Mouse (Mus musculus): Measurements from ENCODE around the gene Olfr855. TPM values are rescaled to one million over a fixed set of nuclear protein-coding genes. Genes with fewer than 3 reads are reported as not detected.

Gene Olfr855
- not detected in 2 replicates for polyA plus RNA-seq (2015; fragmentation: Nextera tagmentation; extraction: Ambion mirVana)

DNA sequence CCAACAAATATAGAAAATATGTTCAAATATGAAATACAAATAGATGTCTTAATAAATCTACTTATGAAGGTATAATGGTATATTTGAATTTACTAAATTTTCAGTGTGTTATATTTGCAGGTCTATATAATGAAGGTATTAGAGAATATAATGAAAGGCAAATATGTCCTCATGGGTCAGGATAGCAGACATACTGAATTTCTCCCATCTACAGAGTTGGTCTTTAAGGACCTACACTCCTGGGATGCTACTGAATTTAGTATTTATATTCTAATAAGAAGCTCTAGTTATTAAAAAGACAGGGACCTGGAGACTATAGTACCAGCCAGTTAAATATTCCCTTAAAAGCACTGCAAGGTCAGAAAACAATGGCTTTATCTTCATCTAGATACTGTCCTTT is at the start of gene Olfr855:
Gene Olfr855 (plus strand): TSS at position 301 of the 400 bp plus-strand sequence.
- ATAC-seq (replicated peaks; ENCODE audit: extremely low read depth, insufficient read depth, low FRiP score) = no peak
- no peak within 1 kb of the TSS for H3K4me3 ChIP-seq (ENCODE audit: low read length)
- no peak within 1 kb of the TSS for H3K9ac ChIP-seq (ENCODE audit: low read length)
- H3K36me3 ChIP-seq (ENCODE audit: control insufficient read depth, insufficient read depth) = no peaks in the 10 kb centered on the region
- no peaks in the 10 kb centered on the region for H3K9me3 ChIP-seq (replicated peaks; ENCODE audit: control insufficient read depth, low read length)
- H3K27ac ChIP-seq (ENCODE audit: low read length) = no peak within 1 kb of the TSS
- H3K4me1 ChIP-seq (ENCODE audit: control insufficient read depth, insufficient read depth, low read length) = no peaks in the 10 kb centered on the region
- H3K27me3 ChIP-seq (ENCODE audit: control insufficient read depth, insufficient read depth, low read length) = no peaks in the 10 kb centered on the region
- H3K4me2 ChIP-seq (ENCODE audit: low read depth, low read length) = no peak within 1 kb of the TSS

DNA sequence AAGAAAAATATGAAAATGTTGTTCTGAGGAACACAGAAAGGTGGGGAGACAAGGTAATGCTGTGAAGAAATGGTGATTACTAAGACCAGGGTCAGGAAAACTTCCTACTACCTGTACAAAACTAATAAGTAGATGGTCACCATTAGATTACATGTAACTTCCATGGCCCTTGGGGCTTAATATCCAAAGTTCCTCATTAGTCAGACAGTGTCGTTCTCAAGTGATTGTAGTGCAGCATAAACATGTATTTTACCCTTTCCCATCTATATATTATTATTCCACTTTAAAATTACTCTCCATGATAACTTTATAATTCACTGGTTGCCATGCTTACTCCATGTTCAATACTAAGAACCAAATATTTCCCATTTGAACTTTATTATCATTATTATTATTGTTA is 41.4 kb upstream of the Olfr855 start, which contains the start of gene Olfr853:
Gene Olfr853 (minus strand): TSS at position 101 of the 400 bp plus-strand sequence.
- H3K9ac ChIP-seq (ENCODE audit: low read length) = no peak within 1 kb of the TSS
- no peaks in the 10 kb centered on the region for H3K36me3 ChIP-seq (ENCODE audit: control insufficient read depth, insufficient read depth)
- H3K9me3 ChIP-seq (replicated peaks; ENCODE audit: control insufficient read depth, low read length) = peaks cover 6% of the 10 kb centered on the region
- H3K4me2 ChIP-seq (ENCODE audit: low read depth, low read length) = no peak within 1 kb of the TSS
- H3K27ac ChIP-seq (ENCODE audit: low read length) = no peak within 1 kb of the TSS
- WGBS = 55% methylated on average over 1 of the region's 1 CpGs
- no peak for ATAC-seq (replicated peaks; ENCODE audit: extremely low read depth, insufficient read depth, low FRiP score)
- no peaks in the 10 kb centered on the region for H3K27me3 ChIP-seq (ENCODE audit: control insufficient read depth, insufficient read depth, low read length)
- H3K4me1 ChIP-seq (ENCODE audit: control insufficient read depth, insufficient read depth, low read length) = no peaks in the 10 kb centered on the region
- no peak within 1 kb of the TSS for H3K4me3 ChIP-seq (ENCODE audit: low read length)

DNA sequence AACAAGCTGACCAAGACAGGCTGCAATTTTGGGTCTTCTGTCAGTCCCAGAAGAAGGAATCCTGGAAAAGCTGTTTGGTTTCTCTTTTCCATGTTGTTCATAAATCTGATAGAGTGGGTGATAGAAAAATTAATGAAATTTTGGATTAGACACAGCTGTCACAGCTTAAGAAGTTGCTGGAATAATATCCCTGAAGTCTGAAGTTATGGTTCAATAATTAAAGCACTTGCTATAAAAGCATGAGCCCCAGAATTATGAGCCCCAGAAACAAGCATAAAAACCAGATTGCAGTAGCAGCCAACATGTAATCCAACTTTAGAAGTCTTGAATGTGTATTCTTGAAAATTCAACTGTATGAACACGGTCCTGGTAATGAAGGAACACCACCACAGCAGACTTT is 15.1 kb upstream of the Olfr855 start, which contains the start of gene Olfr854:
Gene Olfr854 (minus strand): TSS at position 101 of the 400 bp plus-strand sequence.
- ATAC-seq (replicated peaks; ENCODE audit: extremely low read depth, insufficient read depth, low FRiP score) = no peak
- no peaks in the 10 kb centered on the region for H3K4me1 ChIP-seq (ENCODE audit: control insufficient read depth, insufficient read depth, low read length)
- WGBS = 52% methylated on average over 1 of the region's 1 CpGs
- no peaks in the 10 kb centered on the region for H3K9me3 ChIP-seq (replicated peaks; ENCODE audit: control insufficient read depth, low read length)
- no peak within 1 kb of the TSS for H3K4me3 ChIP-seq (ENCODE audit: low read length)
- no peak within 1 kb of the TSS for H3K27ac ChIP-seq (ENCODE audit: low read length)
- no peaks in the 10 kb centered on the region for H3K36me3 ChIP-seq (ENCODE audit: control insufficient read depth, insufficient read depth)
- no peak within 1 kb of the TSS for H3K9ac ChIP-seq (ENCODE audit: low read length)
- H3K27me3 ChIP-seq (ENCODE audit: control insufficient read depth, insufficient read depth, low read length) = no peaks in the 10 kb centered on the region
- H3K4me2 ChIP-seq (ENCODE audit: low read depth, low read length) = no peak within 1 kb of the TSS

DNA sequence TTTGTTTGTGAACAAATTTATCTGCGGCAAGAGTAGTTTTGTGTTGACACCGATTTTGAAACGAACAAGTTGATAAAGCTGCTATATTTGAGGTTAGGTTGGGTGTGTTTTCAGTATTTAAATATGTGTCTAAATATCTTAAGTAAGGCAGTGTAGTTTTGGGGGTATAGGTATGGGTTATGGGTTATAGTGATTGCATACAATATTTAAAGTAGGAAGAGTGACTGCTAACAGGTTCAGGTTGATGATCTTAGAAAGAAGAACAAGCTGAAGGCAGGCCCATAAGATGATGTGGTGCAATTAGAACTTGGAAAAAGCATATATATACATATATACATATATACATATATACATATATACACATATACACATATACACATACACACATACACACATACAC is 38.9 kb downstream of the Olfr855 start:
- Histone ChIP-seq H3K9me3 (replicated peaks; ENCODE audit: control insufficient read depth, low read length) (no peaks in the 10 kb centered on the region), H3K27me3 (ENCODE audit: control insufficient read depth, insufficient read depth, low read length) (no peaks in the 10 kb centered on the region), H3K4me1 (ENCODE audit: control insufficient read depth, insufficient read depth, low read length) (no peaks in the 10 kb centered on the region), H3K27ac (ENCODE audit: low read length) (no peak overlapping the region), H3K9ac (ENCODE audit: low read length) (no peak overlapping the region), H3K36me3 (ENCODE audit: control insufficient read depth, insufficient read depth) (peaks cover 6% of the 10 kb centered on the region; the same call in 1 of the 2 replicates), H3K4me2 (ENCODE audit: low read depth, low read length) (no peak overlapping the region), H3K4me3 (ENCODE audit: low read length) (no peak overlapping the region)
- WGBS = over 99% methylated on average over 3 of the region's 3 CpGs
- no peak for ATAC-seq (replicated peaks; ENCODE audit: extremely low read depth, insufficient read depth, low FRiP score)

DNA sequence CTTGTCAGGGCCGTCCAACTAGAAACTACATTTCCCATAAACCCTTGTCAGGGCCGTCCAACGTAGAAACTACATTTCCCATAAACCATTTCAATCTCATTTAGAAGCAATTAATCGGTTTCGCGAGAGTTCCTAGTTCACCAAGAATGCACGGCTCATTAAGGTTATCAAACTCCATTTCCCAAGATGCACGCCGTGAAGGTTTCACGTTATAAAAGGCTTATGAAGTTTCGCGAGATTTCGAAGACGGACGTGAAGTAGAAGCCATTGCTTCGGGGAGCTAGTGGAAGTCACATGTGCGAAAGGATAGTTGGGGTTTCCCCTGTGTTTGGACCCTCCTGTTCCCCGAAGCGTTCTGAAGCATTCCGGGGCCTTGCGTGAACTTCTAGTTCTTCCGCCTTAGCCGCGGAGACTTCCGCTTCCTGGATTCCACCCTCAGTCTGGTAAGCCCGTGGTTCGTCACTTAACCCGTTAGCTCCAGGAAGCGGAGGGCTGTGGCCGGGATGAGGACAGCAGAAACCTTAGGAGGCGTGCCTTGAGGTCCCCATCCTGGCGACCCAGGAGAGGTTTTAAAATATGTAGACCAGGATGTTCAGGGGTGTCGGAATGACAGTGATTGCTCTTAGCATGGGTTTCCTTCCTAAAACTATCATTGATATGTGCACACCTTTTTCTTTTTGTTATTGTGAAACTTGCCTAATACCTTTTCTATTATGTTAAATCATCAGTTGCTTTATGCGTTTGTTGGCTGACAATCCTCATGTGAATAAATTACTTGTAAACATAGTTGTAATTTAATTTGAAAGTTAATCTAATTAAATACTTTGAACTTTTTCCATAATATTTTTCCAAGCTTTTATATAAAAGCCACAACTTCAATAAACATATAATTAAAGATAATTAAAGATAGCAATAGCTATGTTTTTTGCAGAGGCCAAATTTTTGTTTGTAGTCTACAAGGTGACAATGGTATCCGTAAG is 39.7 kb downstream of the Olfr855 start, which contains the start of gene Zfp317:
Gene Zfp317 (plus strand): TSS at position 260 of the 980 bp plus-strand sequence.
- H3K4me3 ChIP-seq (ENCODE audit: low read length) = peak within 1 kb of the TSS; percentile 86
- H3K9me3 ChIP-seq (replicated peaks; ENCODE audit: control insufficient read depth, low read length) = no peaks in the 10 kb centered on the region
- peak within 1 kb of the TSS; percentile 87 for H3K9ac ChIP-seq (ENCODE audit: low read length)
- no peaks in the 10 kb centered on the region for H3K27me3 ChIP-seq (ENCODE audit: control insufficient read depth, insufficient read depth, low read length)
- peak within 1 kb of the TSS; percentile 61 for H3K4me2 ChIP-seq (ENCODE audit: low read depth, low read length)
- ATAC-seq (replicated peaks; ENCODE audit: extremely low read depth, insufficient read depth, low FRiP score) = peak; percentile 98
- 2% methylated on average over 35 of the region's 35 CpGs for WGBS
- H3K4me1 ChIP-seq (ENCODE audit: control insufficient read depth, insufficient read depth, low read length) = no peaks in the 10 kb centered on the region
- peaks cover 6% of the 10 kb centered on the region; the same call in 1 of the 2 replicates for H3K36me3 ChIP-seq (ENCODE audit: control insufficient read depth, insufficient read depth)
- H3K27ac ChIP-seq (ENCODE audit: low read length) = peak within 1 kb of the TSS; percentile 93

DNA sequence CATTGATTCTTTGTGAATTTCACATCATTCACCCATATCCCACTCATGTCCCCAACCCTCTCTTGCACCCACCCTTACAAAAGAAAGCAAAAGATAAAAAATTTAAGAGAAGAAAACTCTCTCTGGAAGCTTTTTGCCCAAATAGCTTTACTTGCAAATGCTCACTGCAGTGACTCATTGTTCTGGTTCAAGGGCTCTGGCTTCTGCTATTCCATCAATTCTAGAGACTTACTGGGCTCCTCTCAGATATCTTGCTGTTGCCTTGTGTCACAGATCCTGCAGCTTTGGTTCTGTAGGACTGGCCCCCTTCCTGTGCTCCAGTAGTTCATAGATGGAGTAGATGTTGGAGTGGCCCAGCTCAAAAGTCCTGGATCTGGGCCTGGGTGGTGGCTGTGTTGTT is 47.2 kb downstream of the Olfr855 start:
- ATAC-seq (replicated peaks; ENCODE audit: extremely low read depth, insufficient read depth, low FRiP score) = no peak
- no peaks in the 10 kb centered on the region for H3K9me3 ChIP-seq (replicated peaks; ENCODE audit: control insufficient read depth, low read length)

More for the DNA sequence above, 47.2 kb downstream of the Olfr855 start:
- Histone ChIP-seq H3K4me3 (ENCODE audit: low read length) (no peak overlapping the region), H3K27ac (ENCODE audit: low read length) (no peak overlapping the region), H3K36me3 (ENCODE audit: control insufficient read depth, insufficient read depth) (peaks cover 15% of the 10 kb centered on the region), H3K4me1 (ENCODE audit: control insufficient read depth, insufficient read depth, low read length) (no peaks in the 10 kb centered on the region), H3K9ac (ENCODE audit: low read length) (no peak overlapping the region), H3K4me2 (ENCODE audit: low read depth, low read length) (no peak overlapping the region), H3K27me3 (ENCODE audit: control insufficient read depth, insufficient read depth, low read length) (no peaks in the 10 kb centered on the region)

Other genes starting within 250 kb of the Olfr855 start
- gene Olfr845, start 246.2 kb upstream of the Olfr855 start, polyA plus RNA-seq (2015; fragmentation: Nextera tagmentation; extraction: Ambion mirVana) = not detected in 2 replicates
- gene Olfr846, start 218.6 kb upstream of the Olfr855 start, polyA plus RNA-seq (2015; fragmentation: Nextera tagmentation; extraction: Ambion mirVana) = not detected in 2 replicates
- gene Olfr847, start 203.9 kb upstream of the Olfr855 start, polyA plus RNA-seq (2015; fragmentation: Nextera tagmentation; extraction: Ambion mirVana) = not detected in 2 replicates
- not detected in 2 replicates for gene Olfr849, start 142.4 kb upstream of the Olfr855 start, polyA plus RNA-seq (2015; fragmentation: Nextera tagmentation; extraction: Ambion mirVana)
- not detected in 2 replicates for gene Olfr850, start 104.4 kb upstream of the Olfr855 start, polyA plus RNA-seq (2015; fragmentation: Nextera tagmentation; extraction: Ambion mirVana)
- not detected in 2 replicates for gene Olfr851, start 89.3 kb upstream of the Olfr855 start, polyA plus RNA-seq (2015; fragmentation: Nextera tagmentation; extraction: Ambion mirVana)
- not detected in 2 replicates for gene Olfr853, start 41.5 kb upstream of the Olfr855 start, polyA plus RNA-seq (2015; fragmentation: Nextera tagmentation; extraction: Ambion mirVana)
- gene Olfr854, start 15.2 kb upstream of the Olfr855 start, polyA plus RNA-seq (2015; fragmentation: Nextera tagmentation; extraction: Ambion mirVana) = not detected in 2 replicates
- gene Zfp317, start 39.5 kb downstream of the Olfr855 start, polyA plus RNA-seq (2015; fragmentation: Nextera tagmentation; extraction: Ambion mirVana) = 19.1 and 19.6 TPM in 2 replicates
- gene Olfr857, start 126.8 kb downstream of the Olfr855 start, polyA plus RNA-seq (2015; fragmentation: Nextera tagmentation; extraction: Ambion mirVana) = not detected in 2 replicates
- gene Olfr58, start 197.7 kb downstream of the Olfr855 start, polyA plus RNA-seq (2015; fragmentation: Nextera tagmentation; extraction: Ambion mirVana) = not detected in 2 replicates
- not detected in 2 replicates for gene Olfr859, start 222.3 kb downstream of the Olfr855 start, polyA plus RNA-seq (2015; fragmentation: Nextera tagmentation; extraction: Ambion mirVana)